In genomic region chr1:81307407-81307806, GRCm38 (mm10) we compare ENCODE assay signal across 17 mouse cellular contexts.
DNase-seq lines count a peak whose midpoint lies in the region; ATAC-seq and TF ChIP-seq lines count a peak whose summit lies in the region.
"Had no signal": no experiment of that assay in that cellular context is flagged by ENCODE, and none has a peak within 500 bp of the region (broad histone marks: within the 10 kb centered on the region; RNA-seq: fewer than 3 reads in every experiment).

No protein-coding gene starts in this region.

- TF ChIP-seq EP300 in CH12.LX (IDR thresholded peaks at IDR 0.05; ENCODE audit: low read length), result no peak

- no peaks in the 10 kb centered on the region for H3K9me3 ChIP-seq in forebrain, postnatal 0 days (ENCODE audit: low read length)
- no peaks in the 10 kb centered on the region for H3K9me3 ChIP-seq in forebrain, embryonic 14.5 days (replicated peaks; ENCODE audit: control insufficient read depth, low read length)
- no peaks in the 10 kb centered on the region for H3K9me3 ChIP-seq in CH12.LX (replicated peaks; ENCODE audit: low read length)
- no peaks in the 10 kb centered on the region for H3K9me3 ChIP-seq in embryonic facial prominence, embryonic 10.5 days
- H3K9me3 ChIP-seq: forebrain, embryonic 15.5 days; heart, embryonic 12.5 days; hindbrain, embryonic 13.5 days; limb, embryonic 15.5 days; lung, embryonic 15.5 days; stomach, embryonic 15.5 days had no signal

- intact Hi-C loops in left cerebral cortex, adult 2 months (cut with DNase I), result no loop called here
- intact Hi-C loops in left cerebral cortex, postnatal 10 days (cut with DNase I), result loop anchor here (10.0 kb wide), 1 partner anchor 1123 kb away; no protein-coding TSS in a partner anchor

- TF ChIP-seq POLR2A in CH12.LX (IDR thresholded peaks at IDR 0.05; ENCODE audit: low read depth, low read length), result no peak

- no peaks in the 10 kb centered on the region for H3K27me3 ChIP-seq in forebrain, postnatal 0 days (ENCODE audit: insufficient read depth, low read length)
- H3K27me3 ChIP-seq in forebrain, embryonic 14.5 days (replicated peaks; ENCODE audit: control insufficient read depth, insufficient read depth, low read length), result no peaks in the 10 kb centered on the region
- no peaks in the 10 kb centered on the region for H3K27me3 ChIP-seq in CH12.LX (replicated peaks)
- no peaks in the 10 kb centered on the region for H3K27me3 ChIP-seq in embryonic facial prominence, embryonic 10.5 days (replicated peaks; ENCODE audit: low read depth, poor library complexity, severe bottlenecking)
- H3K27me3 ChIP-seq: forebrain, embryonic 15.5 days; heart, embryonic 12.5 days; hindbrain, embryonic 13.5 days; lung, embryonic 15.5 days; stomach, embryonic 15.5 days had no signal

- TF ChIP-seq CTCF in forebrain, postnatal 0 days (IDR thresholded peaks at IDR 0.05; ENCODE audit: low read depth), result peak; percentile 46
- peak; percentile 44 for TF ChIP-seq CTCF in left cerebral cortex, adult 2 months (IDR thresholded peaks at IDR 0.05)
- peak; percentile 22 to 41; a peak in 3 of 4 replicates for TF ChIP-seq CTCF in CH12.LX (conservative IDR thresholded peaks at IDR 0.05 in 1 of 2, IDR thresholded peaks at IDR 0.05 in 1 of 2; ENCODE audit: low read depth in 2 of 2, low read length in 2 of 2)

- no peak overlapping the region for H3K4me3 ChIP-seq in forebrain, postnatal 0 days (ENCODE audit: low read depth, low read length)
- no peak overlapping the region for H3K4me3 ChIP-seq in forebrain, embryonic 14.5 days (ENCODE audit: low read depth, low read length)
- no peak overlapping the region for H3K4me3 ChIP-seq in left cerebral cortex, adult 2 months
- H3K4me3 ChIP-seq in CH12.LX (replicated peaks in 1 of 3; ENCODE audit: low read depth in 2 of 3, low read length in 2 of 3, poor library complexity in 1 of 3), result no peak overlapping the region
- H3K4me3 ChIP-seq in embryonic facial prominence, embryonic 10.5 days, result no peak overlapping the region
- H3K4me3 ChIP-seq: forebrain, embryonic 15.5 days; heart, embryonic 12.5 days; hindbrain, embryonic 13.5 days; limb, embryonic 15.5 days; lung, embryonic 15.5 days; stomach, embryonic 15.5 days had no signal

- DNase-seq in forebrain, postnatal 0 days, result no peak
- no peak for DNase-seq in forebrain, embryonic 14.5 days (ENCODE audit: low spot score)
- no peak for DNase-seq in left cerebral cortex, adult 2 months (ENCODE audit: extremely low spot score in 1 of 2, low spot score in 2 of 2)
- no peak for DNase-seq in left cerebral cortex, postnatal 10 days (ENCODE audit: extremely low spot score in 1 of 2, low spot score in 2 of 2)
- DNase-seq in CH12.LX (ENCODE audit: extremely low read depth), result no peak
- peak; percentile 21 for DNase-seq in brain, adult 2 months (ENCODE audit: low read depth, low spot score)
- no peak for DNase-seq in embryonic facial prominence, embryonic 10.5 days (ENCODE audit: low spot score)
- DNase-seq: adrenal gland, adult 2 months; gastrocnemius, postnatal 25 days; kidney, adult 2 months; thymus, postnatal 25 days had no signal

- ATAC-seq in forebrain, postnatal 0 days, result no peak
- no peak for ATAC-seq in forebrain, embryonic 14.5 days
- ATAC-seq: forebrain, embryonic 15.5 days had no signal

- no peak overlapping the region for H3K4me2 ChIP-seq in forebrain, postnatal 0 days (ENCODE audit: low read depth)
- no peak overlapping the region for H3K4me2 ChIP-seq in forebrain, embryonic 14.5 days (ENCODE audit: low read length)
- H3K4me2 ChIP-seq in CH12.LX (ENCODE audit: insufficient read depth, low read depth, poor library complexity, severe bottlenecking), result no peak overlapping the region
- H3K4me2 ChIP-seq: forebrain, embryonic 15.5 days; heart, embryonic 12.5 days; hindbrain, embryonic 13.5 days; limb, embryonic 15.5 days; lung, embryonic 15.5 days; stomach, embryonic 15.5 days had no signal

- no peaks in the 10 kb centered on the region for H3K36me3 ChIP-seq in forebrain, postnatal 0 days (ENCODE audit: insufficient read depth)
- H3K36me3 ChIP-seq in forebrain, embryonic 14.5 days (ENCODE audit: control insufficient read depth, insufficient read depth, low read length), result no peaks in the 10 kb centered on the region
- H3K36me3 ChIP-seq in CH12.LX (replicated peaks in 1 of 2; ENCODE audit: control insufficient read depth in 1 of 2, insufficient read depth in 1 of 2, low read length in 1 of 2), result no peaks in the 10 kb centered on the region
- no peaks in the 10 kb centered on the region for H3K36me3 ChIP-seq in embryonic facial prominence, embryonic 10.5 days (replicated peaks)
- H3K36me3 ChIP-seq: forebrain, embryonic 15.5 days; heart, embryonic 12.5 days; hindbrain, embryonic 13.5 days; limb, embryonic 15.5 days; lung, embryonic 15.5 days; stomach, embryonic 15.5 days had no signal

- H3K79me2 ChIP-seq in CH12.LX (replicated peaks; ENCODE audit: control insufficient read depth, extremely low read depth, insufficient read depth, poor library complexity, severe bottlenecking), result no peaks in the 10 kb centered on the region

- no peak for TF ChIP-seq RAD21 in CH12.LX (IDR thresholded peaks at IDR 0.05; ENCODE audit: low read depth, low read length)

- in situ Hi-C loops in CH12.LX (cut with MboI; ENCODE audit: low pct_ligation_motif_present, low pct_unique_long_range_greater_than_20kb, low sequenced_read_pairs), result loop anchor here (25.0 kb wide), 1 partner anchor 980 kb away; the partner anchor contains the start of gene Irs1

- H3K4me1 ChIP-seq in forebrain, postnatal 0 days (ENCODE audit: insufficient read depth), result no peaks in the 10 kb centered on the region
- H3K4me1 ChIP-seq in forebrain, embryonic 14.5 days (ENCODE audit: control insufficient read depth, insufficient read depth, low read length), result no peaks in the 10 kb centered on the region
- peaks cover 0 to 27% of the 10 kb centered on the region in 2 experiments; a peak in 2 of 4 replicates for H3K4me1 ChIP-seq in CH12.LX (ENCODE audit: control insufficient read depth in 1 of 2, insufficient read depth in 2 of 2)
- no peaks in the 10 kb centered on the region for H3K4me1 ChIP-seq in embryonic facial prominence, embryonic 10.5 days
- H3K4me1 ChIP-seq: forebrain, embryonic 15.5 days; heart, embryonic 12.5 days; hindbrain, embryonic 13.5 days; limb, embryonic 15.5 days; lung, embryonic 15.5 days; stomach, embryonic 15.5 days had no signal

- no peak overlapping the region for H3K27ac ChIP-seq in forebrain, postnatal 0 days (ENCODE audit: low read depth, low read length)
- no peak overlapping the region for H3K27ac ChIP-seq in forebrain, embryonic 14.5 days (ENCODE audit: low read depth, low read length)
- no peak overlapping the region for H3K27ac ChIP-seq in left cerebral cortex, adult 2 months
- H3K27ac ChIP-seq in CH12.LX (ENCODE audit: insufficient read depth, low read depth), result no peak overlapping the region
- H3K27ac ChIP-seq in embryonic facial prominence, embryonic 10.5 days (replicated peaks), result no peak overlapping the region
- H3K27ac ChIP-seq: forebrain, embryonic 15.5 days; hindbrain, embryonic 13.5 days; limb, embryonic 15.5 days; lung, embryonic 15.5 days; stomach, embryonic 15.5 days had no signal

- dilution Hi-C loops in CH12.LX (cut with MboI; ENCODE audit: extremely low pct_ligation_motif_present, extremely low pct_unique_long_range_greater_than_20kb, low sequenced_read_pairs), result no loop called here

- no peak overlapping the region for H3K9ac ChIP-seq in forebrain, postnatal 0 days
- no peak overlapping the region for H3K9ac ChIP-seq in forebrain, embryonic 14.5 days (ENCODE audit: low read length)
- H3K9ac ChIP-seq in CH12.LX (ENCODE audit: insufficient read depth, low read depth), result no peak overlapping the region
- H3K9ac ChIP-seq: forebrain, embryonic 15.5 days; heart, embryonic 12.5 days; hindbrain, embryonic 13.5 days; limb, embryonic 15.5 days; lung, embryonic 15.5 days; stomach, embryonic 15.5 days had no signal

TF ChIP-seq in CH12.LX, 34 proteins besides CTCF, POLR2A, EP300 and RAD21:
- no peak for TF ChIP-seq GABPA (IDR thresholded peaks at IDR 0.05; ENCODE audit: insufficient replicate concordance, low read depth, low read length)
